Mouse (Mus musculus) telencephalon, adult 2 months (tissue): ENCODE data around the gene Gm6710.
"Not testable (repeated sequence)": the region's sequence is repeated elsewhere in the genome, so short reads cannot be mapped to it uniquely, and the experiment has no call there.

Experiments
- DNase-seq: peaks from one replicate; pipeline ENCODE4 v3.0.0-alpha.2; 2011; ENCODE audit warnings: low read depth, low spot score

Gene Gm6710

GRCm38 (mm10) chr2:175869024-175869423 is at the start of gene Gm6710:
Gene Gm6710, plus strand, starts transcription at chr2:175869219.
- not testable (repeated sequence) for DNase-seq
